Mouse (Mus musculus) T-helper 1 cell (primary cell): Measurements from ENCODE around the gene Pld3.

Source experiments
- in situ Hi-C: fragments of 300-600 bp; cut with MboI, MseI; formaldehyde crosslinking; loops from one replicate; pipeline ENCODE4 v1.15.1; 2025; ENCODE audit warnings: high pct_unique_total_duplicates

Gene Pld3

GRCm38 (mm10) chr7:27552931-27553513 is at the start of gene Pld3, which contains the start of gene 2310022A10Rik:
Gene Pld3 (minus strand): TSS chr7:27553218.
Gene 2310022A10Rik (plus strand): TSS chr7:27553233.
- in situ Hi-C loops: no loop called here

- in situ Hi-C loops: no loop called here
Observed at GRCm38 (mm10) chr7:27602161-27602560, 49.1 kb upstream of the Pld3 start.

DNA sequence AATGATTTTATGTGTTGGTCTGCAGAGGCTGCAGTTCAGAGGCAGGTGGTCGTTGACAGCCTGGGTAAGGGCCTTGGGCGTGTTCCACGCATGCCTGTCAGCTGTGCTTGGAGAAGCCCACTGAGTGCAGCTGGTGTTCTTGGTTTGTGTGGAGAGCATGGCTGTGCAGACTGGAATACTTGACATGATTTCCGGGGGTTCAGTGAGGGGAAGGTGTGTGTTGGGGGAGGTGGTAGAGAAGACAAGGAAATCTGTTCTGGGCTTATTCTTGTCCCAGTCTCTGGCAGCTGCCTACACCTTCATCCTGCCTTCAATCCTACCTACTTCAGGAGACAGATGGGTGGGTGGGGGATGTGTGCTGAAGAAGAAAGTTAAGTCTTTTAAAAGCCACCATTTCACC is 48.6 kb upstream of the Pld3 start:
- in situ Hi-C loops: no loop called here

DNA sequence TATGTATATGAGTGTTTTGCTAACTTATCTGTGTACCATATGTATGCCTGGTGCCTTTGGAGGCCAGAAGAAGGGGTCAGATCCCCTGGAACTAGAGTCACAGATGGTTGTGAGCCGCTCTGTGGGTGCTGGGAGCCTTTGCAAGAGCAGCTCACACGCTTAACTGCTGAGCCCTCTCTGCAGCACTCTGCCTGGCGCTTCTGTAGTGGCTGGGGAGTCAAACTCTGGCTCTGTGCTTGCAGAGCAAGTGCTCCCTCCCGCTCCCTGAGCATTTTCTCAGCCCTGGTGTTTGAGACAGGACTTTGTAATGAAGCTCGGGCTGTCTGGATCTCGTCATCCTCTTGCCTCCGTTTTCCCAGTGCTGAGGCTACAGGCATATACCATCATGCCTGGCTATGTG is 45.0 kb upstream of the Pld3 start:
- in situ Hi-C loops: loop anchor here (5.0 kb wide), 1 partner anchor 101 kb away; the partner anchor contains the start of gene Prx

- in situ Hi-C loops: loop anchor here (5.0 kb wide), 1 partner anchor 100 kb away; the partner anchor contains the start of gene Prx
Observed at GRCm38 (mm10) chr7:27596586-27597503, 43.8 kb upstream of the Pld3 start.

GRCm38 (mm10) chr7:27592934-27593645 is 40.1 kb upstream of the Pld3 start:
- in situ Hi-C loops: loop anchor here (5.0 kb wide), 1 partner anchor 36 kb away; no protein-coding TSS in a partner anchor

- in situ Hi-C loops: loop anchor here (5.0 kb wide), 1 partner anchor 35 kb away; no protein-coding TSS in a partner anchor
Observed at GRCm38 (mm10) chr7:27592217-27592929, 39.4 kb upstream of the Pld3 start.

DNA sequence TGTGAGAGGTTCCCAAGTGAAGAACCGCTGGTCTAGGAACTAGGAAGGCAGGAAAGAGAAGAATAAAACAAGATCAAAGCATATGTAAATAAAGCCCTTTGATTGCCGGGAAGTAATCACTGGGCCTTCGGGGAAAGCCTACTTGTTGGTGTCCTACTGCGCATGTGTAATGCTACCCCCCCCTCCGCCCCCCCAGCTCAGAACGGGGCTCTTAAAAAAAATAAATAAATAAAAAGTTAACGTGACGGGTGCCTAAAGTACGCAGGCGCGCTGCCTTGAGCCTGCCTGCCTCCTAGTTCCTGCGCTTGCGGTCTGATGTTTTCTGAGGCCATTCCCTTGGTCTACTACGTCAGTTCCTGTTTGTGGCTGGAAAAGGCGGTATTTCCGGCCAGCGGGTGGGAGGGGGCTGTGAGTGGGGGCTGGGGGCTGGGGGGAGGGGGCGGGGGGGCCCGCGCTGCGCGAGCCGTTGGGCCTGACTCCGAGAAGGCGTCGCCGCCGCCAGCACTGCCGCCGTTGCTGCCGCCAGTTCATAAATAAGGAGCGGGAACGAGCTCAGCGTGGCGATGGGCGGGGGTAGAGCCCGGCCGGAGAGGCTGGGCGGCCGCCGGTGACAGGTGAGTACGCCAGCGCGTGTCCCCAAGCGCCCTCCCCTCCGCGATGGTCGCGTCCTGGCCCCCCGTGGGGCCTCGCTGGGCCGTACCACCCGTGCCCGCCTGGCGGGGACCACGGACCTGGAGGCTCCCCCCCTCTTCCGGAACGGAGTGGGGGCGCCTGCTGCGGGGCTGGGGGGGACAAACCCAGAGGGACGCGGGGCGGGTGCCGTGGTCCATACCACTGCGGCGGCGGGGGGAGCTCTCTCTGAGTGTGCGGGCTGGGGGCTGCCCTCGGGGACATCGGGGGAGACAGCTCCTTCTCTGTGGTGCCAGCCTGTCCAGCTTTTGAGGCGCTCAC is 38.5 kb upstream of the Pld3 start, which contains the start of gene Akt2:
Akt2 (plus strand) TSS at position 287 of the 951 bp plus-strand sequence.
- in situ Hi-C loops: loop anchor here (5.0 kb wide), 1 partner anchor 34 kb away; no protein-coding TSS in a partner anchor

GRCm38 (mm10) chr7:27590566-27591213 is 37.7 kb upstream of the Pld3 start:
- in situ Hi-C loops: loop anchor here (5.0 kb wide), 1 partner anchor 33 kb away; no protein-coding TSS in a partner anchor

- in situ Hi-C loops: loop anchor here (5.0 kb wide), 1 partner anchor 33 kb away; no protein-coding TSS in a partner anchor
Observed at GRCm38 (mm10) chr7:27590088-27590487, 37.1 kb upstream of the Pld3 start.

- in situ Hi-C loops: no loop called here
Observed at GRCm38 (mm10) chr7:27587741-27588140, 34.7 kb upstream of the Pld3 start.

DNA sequence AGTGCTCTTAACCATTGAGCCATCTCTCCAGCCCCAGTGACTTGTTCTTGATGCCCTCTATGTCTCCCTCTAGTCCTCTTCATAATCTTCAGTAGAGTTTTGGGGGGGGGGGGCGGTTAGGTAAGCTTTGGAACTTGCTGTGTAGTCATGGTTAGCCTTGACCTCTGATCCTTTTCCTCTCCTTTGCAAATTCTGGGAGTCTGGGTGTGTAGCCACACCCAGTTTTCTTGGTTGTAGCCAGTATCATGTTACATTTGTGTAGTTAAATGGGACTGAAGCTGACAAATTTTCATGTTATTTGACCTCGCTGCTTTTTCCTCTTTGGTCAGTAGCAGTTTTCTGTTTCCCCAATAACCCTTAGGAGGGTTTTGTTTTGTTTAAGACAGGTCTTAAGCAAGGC is 33.8 kb upstream of the Pld3 start:
- in situ Hi-C loops: no loop called here

GRCm38 (mm10) chr7:27580380-27581174 is 27.6 kb upstream of the Pld3 start:
- in situ Hi-C loops: no loop called here

DNA sequence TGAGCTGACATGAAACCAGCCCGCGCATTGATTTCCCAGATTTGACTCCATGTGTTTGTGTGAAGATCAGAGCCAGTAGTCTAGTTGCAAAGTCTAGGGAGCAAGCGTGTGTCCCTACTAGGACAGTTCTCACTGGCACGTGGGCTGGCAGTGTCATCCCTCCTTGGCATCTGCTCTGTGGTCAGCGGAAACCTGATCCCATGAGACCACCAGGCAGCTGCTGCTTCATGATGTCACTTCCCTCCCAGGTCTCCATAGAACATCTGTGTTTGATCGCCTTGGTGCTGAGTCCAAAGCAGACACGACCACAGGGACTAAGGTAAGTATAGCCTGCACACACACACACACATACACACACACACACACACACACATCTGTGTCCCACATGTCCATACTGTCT is 25.4 kb upstream of the Pld3 start:
- in situ Hi-C loops: no loop called here

GRCm38 (mm10) chr7:27577589-27577988 is 24.6 kb upstream of the Pld3 start:
- in situ Hi-C loops: no loop called here

DNA sequence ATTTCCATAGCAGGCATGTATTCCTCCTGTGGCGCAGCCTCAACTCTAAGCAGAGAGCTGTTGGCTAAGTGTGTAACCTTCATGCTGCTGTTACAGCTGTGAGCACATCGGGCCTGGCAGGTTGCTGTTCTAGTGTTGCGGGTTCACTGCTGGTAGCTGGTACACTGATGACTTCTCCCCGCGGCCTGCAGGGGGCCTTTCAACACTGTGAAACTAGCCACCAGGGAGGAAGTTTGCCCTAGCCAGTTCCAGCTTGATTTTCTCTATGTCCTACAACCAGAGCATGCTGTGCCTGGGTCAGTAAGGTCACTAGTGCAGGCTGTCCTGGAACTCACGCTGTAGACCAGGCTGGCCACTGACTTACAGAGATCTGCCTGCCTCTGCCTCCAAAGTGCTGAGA is 23.9 kb upstream of the Pld3 start:
- in situ Hi-C loops: no loop called here

DNA sequence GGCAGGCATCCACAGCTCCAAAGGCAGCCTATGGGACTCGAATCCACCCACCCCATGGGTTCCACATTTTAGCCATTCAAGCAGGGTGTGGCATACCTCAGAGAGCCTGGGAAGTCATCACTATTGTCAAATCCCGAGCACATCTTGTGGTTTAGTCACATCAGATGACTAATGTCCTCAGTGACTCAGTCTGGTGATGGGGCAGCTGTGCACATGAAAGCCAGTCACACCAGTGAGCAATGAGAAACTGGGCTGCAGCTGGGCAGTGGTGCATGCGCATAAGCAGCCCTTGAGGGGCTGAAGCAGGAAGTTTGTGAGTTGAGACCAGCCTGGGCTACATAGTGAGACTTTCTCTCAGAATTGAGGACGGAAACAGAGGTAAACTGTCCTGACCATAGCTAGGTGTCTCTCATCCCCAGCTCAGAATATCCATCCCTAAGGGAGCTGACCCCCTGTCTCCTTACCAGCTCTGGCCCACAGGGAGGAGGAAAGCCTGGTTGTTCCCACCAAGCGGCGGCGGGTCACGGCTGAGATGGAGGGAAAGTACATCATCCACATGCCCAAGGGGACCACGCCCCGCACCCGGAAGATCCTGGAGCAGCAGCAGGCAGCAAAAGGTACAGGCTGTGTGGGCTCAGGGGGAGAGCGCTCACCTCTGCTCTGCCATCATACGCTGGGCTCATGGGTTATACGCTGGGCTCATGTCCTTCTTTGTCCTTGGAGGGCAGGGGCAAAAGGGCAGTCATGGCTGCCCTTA is 21.3 kb upstream of the Pld3 start:
- in situ Hi-C loops: no loop called here

DNA sequence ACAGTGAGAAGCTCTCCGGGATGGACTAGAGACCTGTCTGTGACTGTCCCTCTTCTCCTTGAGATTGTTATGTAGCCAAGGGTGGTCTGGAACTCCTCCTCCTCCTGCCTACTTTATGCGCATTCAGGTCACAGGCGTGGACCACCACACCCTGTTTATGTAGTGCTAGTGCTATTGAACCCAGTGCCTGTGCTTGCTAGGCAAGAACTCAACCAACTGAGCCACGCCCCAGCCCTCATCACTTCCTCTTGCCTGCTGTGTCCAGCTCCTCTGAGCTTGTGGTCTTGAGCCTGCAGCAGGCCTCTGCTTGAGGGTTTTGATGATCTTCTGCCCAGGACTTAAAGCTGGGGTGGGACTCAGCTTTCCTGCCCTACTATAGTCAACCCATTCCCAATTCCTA is 19.1 kb upstream of the Pld3 start:
- in situ Hi-C loops: no loop called here
